Mouse (Mus musculus) right cerebral cortex, postnatal 10 days (tissue): ENCODE results near the gene Tgtp2.
"Not testable (repeated sequence)": the region's sequence is repeated elsewhere in the genome, so short reads cannot be mapped to it uniquely, and the experiment has no call there.

Source experiments
- DNase-seq, 2 experiments: peaks; one replicate each; pipeline ENCODE4 v3.0.0; 2021; ENCODE audit warnings: low spot score in 2 of 2

The Tgtp2 gene

DNA sequence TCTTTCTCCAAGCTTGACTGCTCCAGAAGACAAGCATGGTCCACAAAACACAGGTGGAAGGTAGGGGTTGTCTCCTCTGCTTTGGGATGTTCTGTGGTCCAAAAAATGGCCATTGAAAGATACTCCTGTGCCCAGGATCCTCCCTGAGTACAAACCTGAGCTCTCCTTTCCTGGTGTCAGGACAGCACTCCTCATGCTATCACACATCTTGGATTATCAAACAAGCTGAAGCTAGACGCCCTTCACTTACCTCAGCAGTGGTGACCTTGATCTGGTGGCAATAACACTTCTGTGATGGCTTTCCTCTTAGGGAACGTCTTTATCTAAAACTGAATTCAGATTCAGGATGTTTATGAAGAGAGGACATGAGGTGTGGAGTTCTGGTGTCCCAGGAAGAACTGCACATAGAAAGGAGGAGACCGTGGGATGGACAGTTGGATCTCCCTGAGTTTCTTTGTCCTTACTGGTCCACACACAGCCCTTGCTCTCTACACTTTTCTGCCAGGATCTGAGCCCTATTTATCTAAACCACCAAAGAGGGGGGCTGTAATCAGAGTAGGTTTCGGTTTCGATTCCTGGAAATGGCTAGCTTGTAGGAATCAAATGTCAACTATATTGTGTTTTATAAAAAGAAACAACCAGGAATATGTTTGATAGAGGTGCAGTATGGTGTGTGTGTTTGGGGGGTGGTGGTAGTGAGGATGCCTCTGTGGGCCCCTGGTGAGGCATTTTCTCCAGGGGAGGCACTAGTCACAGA is at the start of gene Tgtp2:
Gene Tgtp2 (minus strand): TSS at position 494 of the 757 bp plus-strand sequence.
- not testable (repeated sequence) for DNase-seq

GRCm38 (mm10) chr11:49112624-49113219 is 48.7 kb upstream of the Tgtp2 start:
- peak in 1 of 2 experiments; percentile 46 for DNase-seq

GRCm38 (mm10) chr11:49111000-49111399 is 47.0 kb upstream of the Tgtp2 start:
- DNase-seq, result peak in 1 of 2 experiments; percentile 41

GRCm38 (mm10) chr11:49108833-49109232 is 44.8 kb upstream of the Tgtp2 start:
- peak in 1 of 2 experiments; percentile 33 for DNase-seq

DNA sequence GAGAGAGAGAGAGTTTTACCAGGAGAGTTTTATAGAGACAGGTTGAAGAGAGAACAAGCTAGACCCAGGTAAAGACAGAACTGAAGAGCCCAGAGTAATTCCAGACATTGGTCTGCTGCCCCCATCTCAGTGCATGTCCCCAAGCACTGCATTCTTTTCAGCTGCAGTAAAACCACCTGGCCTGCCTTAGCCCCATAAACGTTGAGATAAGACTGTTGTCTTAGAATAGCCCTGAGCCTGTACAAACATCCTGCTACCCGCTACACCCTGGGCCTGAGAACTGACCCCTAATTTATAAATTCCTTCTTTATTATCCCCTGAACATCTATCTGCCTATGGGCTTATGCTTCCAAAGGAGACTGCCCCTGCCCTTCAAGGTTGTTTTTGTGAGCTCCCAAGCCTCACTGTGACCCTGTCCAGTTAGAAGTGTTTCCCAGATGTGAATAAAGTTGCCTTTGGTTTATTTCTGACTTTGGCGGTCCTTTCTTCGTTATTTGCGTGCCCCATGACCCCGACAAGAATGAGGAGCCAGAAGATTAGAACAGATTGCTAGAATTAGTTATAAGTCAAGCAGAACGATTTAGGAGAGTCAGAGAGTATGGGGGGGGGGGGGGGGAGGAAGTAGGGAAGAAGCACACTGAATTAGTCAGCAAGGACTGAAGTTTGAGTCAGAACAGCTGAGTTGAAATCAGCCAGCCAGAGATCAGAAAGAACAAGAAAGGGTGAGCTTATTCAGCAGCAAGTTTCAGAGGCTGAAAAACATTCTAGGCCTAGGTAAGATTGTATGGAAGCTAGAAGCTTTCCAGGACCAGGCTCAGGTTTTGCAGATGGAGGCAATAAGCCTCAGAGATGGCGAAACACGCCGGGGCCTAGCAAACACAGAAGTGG is 43.9 kb upstream of the Tgtp2 start:
- no peak for DNase-seq

DNA sequence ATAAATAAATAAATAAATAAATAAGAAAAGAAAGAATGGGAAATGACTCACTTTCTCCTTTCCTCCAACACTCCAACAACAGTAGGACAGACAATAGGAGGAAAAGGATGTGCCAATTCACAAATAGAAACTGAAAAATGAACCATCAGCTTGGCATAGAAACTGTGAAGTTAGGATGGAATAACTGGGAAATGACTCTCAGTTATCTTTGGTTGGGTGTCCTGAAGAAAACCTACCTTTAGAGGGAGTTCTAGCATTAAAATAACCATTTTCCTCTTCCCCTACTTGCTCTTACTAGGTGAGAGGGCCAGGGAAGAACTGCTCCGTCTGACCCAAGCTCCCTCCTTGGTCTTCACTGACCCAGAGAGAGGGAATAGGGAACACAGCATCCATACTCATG is 41.7 kb upstream of the Tgtp2 start:
- DNase-seq, result no peak

- peak; percentile 88 to 93 for DNase-seq
Observed at GRCm38 (mm10) chr11:49103047-49103693, 39.2 kb upstream of the Tgtp2 start.

- DNase-seq, result no peak
Observed at GRCm38 (mm10) chr11:49101500-49101899, 37.5 kb upstream of the Tgtp2 start.

GRCm38 (mm10) chr11:49100409-49100808 is 36.4 kb upstream of the Tgtp2 start:
- DNase-seq, result no peak

GRCm38 (mm10) chr11:49095367-49095766 is 31.4 kb upstream of the Tgtp2 start:
- DNase-seq, result no peak

- DNase-seq, result no peak
Observed at GRCm38 (mm10) chr11:49093861-49094660, 30.1 kb upstream of the Tgtp2 start.

DNA sequence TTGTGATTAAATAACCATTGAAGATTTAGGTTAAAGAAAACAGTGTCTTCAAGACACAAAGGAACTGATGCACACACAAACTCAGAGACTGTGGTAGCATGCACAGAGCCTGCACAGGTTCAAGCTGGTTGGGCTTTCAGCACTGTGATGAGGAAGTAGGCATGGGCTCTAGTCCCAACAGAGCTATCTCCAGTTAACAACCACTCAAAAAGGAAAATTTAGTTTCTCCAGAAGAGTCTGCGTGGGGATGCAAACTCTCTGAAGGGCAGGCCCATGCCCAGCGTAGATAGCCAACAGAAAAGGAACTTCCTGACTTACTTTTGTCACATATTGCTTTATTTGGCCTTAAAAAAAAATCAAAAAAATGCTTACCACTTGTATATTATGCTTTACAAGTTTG is 28.8 kb upstream of the Tgtp2 start:
- DNase-seq, result no peak

DNA sequence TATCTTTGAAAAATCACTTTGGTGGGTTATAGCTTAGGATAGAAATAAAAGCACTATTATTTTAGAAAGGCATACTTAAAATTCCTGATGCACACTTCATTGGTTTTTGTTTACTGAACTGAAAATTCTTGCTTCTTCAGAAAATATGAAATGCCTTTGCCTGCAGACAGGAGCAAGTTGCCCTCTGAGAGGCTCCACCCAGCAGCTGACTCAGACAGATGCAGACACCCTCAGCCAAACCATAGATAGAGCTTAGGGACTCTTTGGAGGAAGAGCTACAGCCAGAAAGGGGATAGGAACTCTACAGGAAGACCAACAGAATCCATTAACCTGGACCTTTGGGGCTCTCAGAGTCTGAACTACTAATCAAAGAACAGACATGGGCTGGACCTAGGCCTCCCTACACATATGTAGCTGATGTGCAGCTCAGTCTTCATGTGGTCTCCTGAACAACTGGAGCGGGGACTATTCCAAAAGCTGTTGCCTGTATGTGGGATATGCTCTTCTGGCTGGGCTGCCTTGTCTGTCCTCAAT is 28.1 kb upstream of the Tgtp2 start:
- DNase-seq, result no peak

GRCm38 (mm10) chr11:49091171-49091570 is 27.2 kb upstream of the Tgtp2 start:
- DNase-seq, result no peak

- DNase-seq, result no peak
Observed at GRCm38 (mm10) chr11:49090551-49090950, 26.5 kb upstream of the Tgtp2 start.

DNA sequence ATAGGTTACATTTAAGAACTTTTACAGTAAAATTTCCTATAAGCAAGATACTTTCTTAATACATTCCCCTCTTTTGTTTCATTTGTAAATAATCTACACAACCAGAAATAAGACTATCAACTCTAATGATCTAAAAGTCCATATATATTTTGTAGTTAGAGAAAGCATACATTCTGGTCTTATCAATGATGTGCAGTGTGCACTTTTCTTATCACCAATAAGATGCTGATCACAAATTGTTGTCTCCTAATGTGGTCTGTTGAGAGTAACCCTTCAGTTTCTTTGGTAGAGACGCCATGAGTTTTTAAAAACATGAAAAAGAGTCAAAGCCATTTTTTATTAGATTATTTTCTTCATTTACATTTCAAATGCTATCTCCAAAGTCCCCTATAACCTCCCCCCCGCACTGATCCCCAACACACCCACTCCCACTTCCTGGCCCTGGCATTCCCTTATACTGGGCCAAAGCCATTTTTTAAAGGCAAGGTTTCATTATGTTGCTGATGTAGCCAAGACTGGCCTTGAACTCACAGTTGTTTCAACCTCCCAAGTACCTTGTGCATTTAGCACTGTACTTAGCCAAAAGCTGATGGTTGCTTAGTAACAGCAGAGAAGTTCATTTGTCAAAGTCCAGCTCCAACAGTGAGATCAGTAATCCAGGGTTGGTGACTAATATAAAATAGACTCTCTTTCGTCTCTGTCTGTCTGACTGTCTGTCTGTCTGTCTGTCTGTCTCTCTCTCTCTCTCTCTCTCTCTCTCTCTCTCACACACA is 25.9 kb upstream of the Tgtp2 start:
- DNase-seq, result no peak

DNA sequence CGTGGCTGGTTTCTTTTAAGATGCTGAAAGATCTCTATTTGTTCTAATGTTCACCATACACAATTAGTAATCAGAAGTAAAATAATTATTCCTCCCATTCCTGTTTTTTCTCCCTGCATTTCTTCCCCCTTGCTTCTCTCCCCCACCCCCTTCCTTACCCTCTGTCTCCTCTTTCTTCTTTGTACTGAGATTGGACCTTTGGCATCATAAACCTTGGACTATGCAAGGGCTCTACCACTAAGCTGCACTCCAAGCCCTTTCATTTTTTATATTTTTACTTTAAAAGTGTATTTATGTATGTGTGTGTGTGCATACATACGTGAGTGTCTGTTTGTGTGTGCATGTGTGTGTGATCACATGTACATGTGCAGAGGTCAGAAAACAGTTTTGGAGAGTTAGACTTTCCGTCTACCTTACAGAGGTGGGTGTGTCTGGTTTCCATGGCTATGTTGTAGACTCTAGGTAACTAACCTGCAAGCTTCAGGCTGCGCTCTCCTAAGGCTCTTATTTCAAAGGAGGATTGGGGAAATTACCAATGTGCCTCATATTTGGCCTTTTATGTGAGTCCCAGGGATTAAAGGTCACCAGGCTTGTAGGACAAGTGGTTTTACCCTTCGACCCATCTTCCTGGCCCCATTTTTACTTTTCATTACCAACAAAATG is 25.1 kb upstream of the Tgtp2 start:
- no peak for DNase-seq

DNA sequence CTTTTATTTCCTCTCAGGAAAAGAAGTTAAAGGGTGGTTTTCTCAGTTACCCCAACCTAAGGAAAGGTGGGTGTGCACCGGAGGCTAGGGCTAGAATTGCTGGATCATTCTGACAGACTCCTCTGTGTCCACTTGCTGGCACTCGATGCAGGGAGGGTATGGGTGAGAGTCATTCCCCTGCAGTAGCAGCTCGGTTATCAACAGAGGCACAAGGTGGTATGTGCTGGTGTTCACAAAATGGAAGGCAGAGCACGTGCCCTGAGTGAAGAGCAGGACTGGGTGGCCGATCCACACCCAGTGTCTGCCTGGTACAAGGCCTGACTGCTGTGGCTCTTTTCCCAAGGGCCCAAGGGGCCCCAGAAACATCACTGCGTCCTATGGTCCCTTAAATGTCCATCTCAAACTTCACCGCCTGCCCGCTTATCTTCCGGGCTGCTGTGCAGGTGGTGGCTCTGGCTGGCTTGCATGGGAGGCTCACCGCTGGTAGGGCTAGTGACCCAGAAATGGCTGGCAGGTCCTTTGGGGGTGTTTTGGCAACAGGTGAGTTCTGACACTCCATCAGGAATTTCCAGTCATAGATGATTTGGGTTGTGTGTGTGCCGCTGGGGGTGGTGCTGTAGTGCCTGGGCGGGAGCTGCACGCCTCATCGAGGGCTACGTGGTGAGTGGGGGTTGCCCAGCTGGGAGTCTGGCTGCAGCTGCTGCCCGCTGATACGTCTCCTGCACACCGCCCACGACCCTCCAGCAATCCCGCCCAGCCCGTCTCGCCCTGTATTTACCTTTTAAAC is 24.0 kb upstream of the Tgtp2 start:
- DNase-seq, result no peak
